Mouse (Mus musculus) embryonic facial prominence, embryonic 10.5 days (tissue): ENCODE measurements around the gene Hbq1b. TPM values are rescaled to one million over a fixed set of nuclear protein-coding genes. Genes with fewer than 3 reads are reported as not detected.
A peak's percentile ranks its signal among the peaks of the same experiment; 100 is the strongest.
"Not testable (repeated sequence)": the region's sequence is repeated elsewhere in the genome, so short reads cannot be mapped to it uniquely, and the experiment has no call there.

Experiments
- DNase-seq: peaks from one replicate; pipeline ENCODE4 v3.0.0-alpha.2; 2017; ENCODE audit warnings: low spot score
- H3K27ac ChIP-seq: fragments of 300-500 bp; sonication (generic); replicated peaks from 2 replicates; pipeline ENCODE4 v1.5.1; 2016; ENCODE audit warnings: mild to moderate bottlenecking
- H3K27me3 ChIP-seq: fragments of 300-500 bp; sonication (generic); replicated peaks from 2 replicates; pipeline ENCODE4 v1.6.1; 2016; ENCODE audit warnings: low read depth, mild to moderate bottlenecking; ENCODE audit not compliant: poor library complexity, severe bottlenecking
- H3K36me3 ChIP-seq: fragments of 300-500 bp; sonication (generic); replicated peaks from 2 replicates; pipeline ENCODE4 v1.6.1; 2016; ENCODE audit warnings: mild to moderate bottlenecking, moderate library complexity
- H3K4me1 ChIP-seq: fragments of 300-500 bp; sonication (generic); 2 replicates; pipeline ENCODE4 v1.6.1; 2016
- H3K4me3 ChIP-seq: fragments of 300-500 bp; sonication (generic); 2 replicates; pipeline ENCODE4 v1.5.1; 2016; ENCODE audit warnings: mild to moderate bottlenecking, moderate library complexity
- H3K9me3 ChIP-seq: fragments of 300-500 bp; sonication (generic); 2 replicates; pipeline ENCODE4 v1.6.1; 2016; ENCODE audit warnings: mild to moderate bottlenecking
- WGBS: fragments of 180-500 bp; shearing (Covaris S2); methylation state at CpG from one replicate; pipeline ENCODE4 v1.1.7; 2016; 5-methylcytosine and 5-hydroxymethylcytosine counted together
- polyA plus RNA-seq: library from polyadenylated mRNA; unstranded; fragments of >200 nt; fragmentation: Nextera tagmentation; extraction: Ambion mirVana; gene quantifications from 2 replicates; pipeline ENCODE4 v1.2.1, GENCODE M21; 2016

Gene Hbq1b
- polyA plus RNA-seq, 1 experiment from 2014 or later, result 3.9 TPM

DNA sequence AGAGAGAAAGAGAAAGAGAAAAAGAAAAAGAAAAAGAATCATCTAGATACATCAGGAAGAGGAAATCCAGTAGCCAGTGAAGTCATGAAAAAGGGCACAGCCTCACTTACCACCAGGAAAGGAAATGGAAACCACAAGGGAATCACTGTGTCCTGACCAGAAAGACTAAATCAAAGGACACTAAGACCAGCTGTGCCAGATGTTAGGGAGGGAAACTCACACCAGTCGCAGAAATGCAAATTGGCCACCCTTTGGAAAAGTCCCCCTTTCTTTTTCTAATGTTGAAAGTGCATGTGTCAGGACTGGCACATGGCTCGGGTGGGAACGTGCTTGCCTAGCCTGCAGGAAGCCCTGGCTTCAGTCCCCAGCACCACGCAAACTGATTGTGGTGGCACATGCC, 15.6 kb upstream of the Hbq1b start:
- 50% methylated on average over 4 of the region's 4 CpGs for WGBS
- Histone ChIP-seq H3K36me3 (no peaks in the 10 kb centered on the region), H3K9me3 (no peaks in the 10 kb centered on the region), H3K4me1 (peaks cover 15% of the 10 kb centered on the region), H3K4me3 (no peak overlapping the region), H3K27ac (no peak overlapping the region), H3K27me3 (peaks cover 7% of the 10 kb centered on the region)
- DNase-seq, result no peak

DNA sequence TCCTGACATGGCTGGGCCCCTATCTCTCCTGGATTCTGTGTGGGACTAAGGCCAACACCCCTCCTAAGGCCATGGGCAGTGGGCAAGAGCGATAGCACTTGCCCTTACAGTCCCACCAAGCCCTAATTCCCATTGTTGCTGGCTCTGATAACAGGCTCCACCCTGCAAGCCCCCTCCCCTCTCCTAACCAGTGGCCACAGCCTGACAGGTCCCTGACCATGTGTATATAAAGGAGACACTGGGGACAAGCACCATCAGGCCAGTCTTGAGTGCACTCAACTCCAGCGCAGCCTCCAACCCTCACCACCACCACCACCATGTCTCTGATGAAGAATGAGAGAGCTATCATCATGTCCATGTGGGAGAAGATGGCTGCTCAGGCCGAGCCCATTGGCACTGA, 10.4 kb upstream of the Hbq1b start, which contains the start of gene Hba-x:
Gene Hba-x (plus strand): TSS at position 54 of the 400 bp plus-strand sequence.
- H3K4me3 ChIP-seq, result no peak within 1 kb of the TSS
- no peaks in the 10 kb centered on the region for H3K36me3 ChIP-seq
- no peak for DNase-seq
- H3K4me1 ChIP-seq, result no peaks in the 10 kb centered on the region
- H3K27me3 ChIP-seq, result peaks cover 41% of the 10 kb centered on the region
- WGBS, result 71% methylated on average over 3 of the region's 3 CpGs
- H3K27ac ChIP-seq, result no peak within 1 kb of the TSS; the same call in 1 of the 2 replicates
- no peaks in the 10 kb centered on the region for H3K9me3 ChIP-seq

DNA sequence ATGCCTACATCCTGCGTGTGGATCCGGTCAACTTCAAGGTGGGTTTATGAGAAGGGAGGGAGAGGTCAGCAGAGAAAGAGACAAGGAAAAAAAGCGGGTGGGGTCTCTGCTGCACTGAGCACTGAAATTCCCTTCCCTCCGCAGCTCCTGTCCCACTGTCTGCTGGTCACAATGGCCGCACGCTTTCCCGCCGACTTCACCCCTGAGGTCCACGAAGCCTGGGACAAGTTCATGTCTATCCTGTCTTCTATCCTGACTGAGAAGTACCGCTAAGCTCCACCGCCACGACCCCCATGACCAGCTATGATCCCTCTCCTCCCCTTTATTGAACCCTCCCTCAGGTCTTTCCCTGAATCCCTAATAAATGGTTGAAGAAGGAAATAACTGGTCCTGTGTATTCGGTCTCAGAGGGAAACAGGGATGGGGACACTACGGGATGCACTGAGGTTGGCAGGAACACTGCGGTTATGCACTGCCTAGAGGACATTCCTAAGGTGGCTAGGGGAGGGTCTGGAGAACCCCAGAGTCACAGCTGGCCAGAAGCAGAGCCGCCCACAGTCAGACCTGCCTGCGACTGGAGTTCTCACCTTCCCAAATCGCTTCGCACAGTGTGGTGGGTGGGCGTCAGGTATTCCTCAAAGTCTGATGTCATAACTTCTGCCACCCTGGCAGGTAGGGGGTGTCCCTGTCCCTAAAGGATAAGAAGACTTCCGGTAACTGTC, 8.9 kb upstream of the Hbq1b start:
- Histone ChIP-seq H3K27ac (no peak overlapping the region), H3K4me1 (no peaks in the 10 kb centered on the region), H3K9me3 (no peaks in the 10 kb centered on the region), H3K4me3 (no peak overlapping the region), H3K36me3 (no peaks in the 10 kb centered on the region), H3K27me3 (peaks cover 48% of the 10 kb centered on the region)
- 68% methylated on average over 21 of the region's 21 CpGs for WGBS
- DNase-seq, result no peak

DNA sequence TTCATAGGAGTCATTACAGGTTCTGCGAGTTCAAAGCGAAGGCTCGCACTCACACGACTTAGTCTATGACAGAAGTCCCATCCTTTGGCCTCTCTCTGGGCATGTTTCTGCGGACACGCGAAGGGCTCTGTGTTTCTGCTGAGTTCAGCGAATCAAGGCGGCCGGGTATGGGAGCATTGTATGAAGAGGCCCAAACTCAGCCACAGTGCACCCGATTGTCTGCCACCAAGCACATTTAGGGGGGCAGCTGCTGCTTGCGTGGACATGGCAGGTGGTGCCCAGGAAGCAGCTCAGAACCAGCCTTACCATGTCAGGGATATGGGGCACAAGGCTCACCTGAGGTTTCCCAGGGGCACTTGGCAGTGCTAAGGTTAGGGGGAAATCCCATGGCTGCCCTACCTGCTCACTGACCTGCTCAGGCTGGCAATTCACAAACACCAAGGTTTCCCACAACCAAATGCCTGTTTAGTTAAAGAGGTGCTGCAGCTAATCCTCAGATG, 8.3 kb upstream of the Hbq1b start:
- Histone ChIP-seq H3K4me1 (no peaks in the 10 kb centered on the region), H3K36me3 (no peaks in the 10 kb centered on the region), H3K4me3 (no peak overlapping the region), H3K9me3 (no peaks in the 10 kb centered on the region), H3K27me3 (peaks cover 48% of the 10 kb centered on the region), H3K27ac (no peak overlapping the region)
- DNase-seq, result no peak
- 79% methylated on average over 12 of the region's 12 CpGs for WGBS

DNA sequence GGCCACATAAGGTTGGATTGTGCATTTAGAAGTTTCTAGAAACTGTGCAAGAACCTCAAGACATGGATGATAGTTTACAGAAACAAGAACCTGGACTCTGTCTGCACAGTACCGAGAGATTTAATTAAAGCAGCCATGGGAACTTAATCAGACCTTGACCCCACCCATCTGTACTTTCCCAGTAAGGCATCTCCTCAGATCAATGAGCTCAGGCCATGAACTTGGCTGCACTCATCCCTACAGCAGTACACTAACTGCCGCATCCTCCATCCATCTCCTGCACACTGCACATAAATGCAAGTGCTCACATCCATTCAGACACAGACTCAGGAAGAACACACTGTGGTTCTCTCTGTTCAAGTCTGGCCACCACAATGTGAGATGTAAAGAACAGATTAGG, 6.1 kb upstream of the Hbq1b start:
- Histone ChIP-seq H3K4me3 (no peak overlapping the region), H3K27me3 (peaks cover 48% of the 10 kb centered on the region), H3K36me3 (no peaks in the 10 kb centered on the region), H3K4me1 (no peaks in the 10 kb centered on the region), H3K9me3 (no peaks in the 10 kb centered on the region), H3K27ac (no peak overlapping the region)
- no peak for DNase-seq
- 78% methylated on average over 2 of the region's 2 CpGs for WGBS

DNA sequence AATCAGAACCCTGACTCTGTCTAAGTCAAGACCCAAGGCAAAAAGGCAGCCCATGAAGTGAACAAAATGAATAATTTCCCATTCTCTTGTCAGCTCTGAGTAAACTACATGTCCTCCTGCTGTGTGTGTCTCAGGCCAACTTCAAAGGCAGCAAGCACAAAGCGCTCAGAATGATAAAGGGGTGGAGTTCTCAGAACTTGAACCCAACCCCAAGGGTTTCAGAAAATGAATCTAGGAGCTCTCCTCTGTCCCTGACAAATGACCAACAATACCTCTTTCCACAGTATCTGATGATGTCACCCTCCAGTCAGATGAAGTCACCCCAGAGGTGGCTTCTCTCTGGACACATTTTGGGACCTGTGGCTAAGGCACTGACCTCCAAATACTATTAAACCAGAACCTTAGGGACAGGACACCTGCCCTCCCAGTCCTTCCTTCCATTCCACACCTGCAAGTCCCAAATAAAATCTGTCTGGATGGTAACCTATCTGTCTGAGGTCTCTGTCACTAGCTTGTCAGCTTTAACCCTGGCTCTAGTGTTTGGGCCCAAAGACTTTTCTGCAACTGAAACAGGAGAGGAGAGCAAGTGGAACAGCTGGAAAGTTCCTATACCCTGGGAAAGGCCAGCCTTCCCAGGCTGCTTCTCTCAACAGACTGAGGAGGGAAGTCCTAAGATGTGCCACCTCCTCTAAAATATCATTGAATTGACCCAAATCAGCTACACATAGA, 5.2 kb upstream of the Hbq1b start:
- Histone ChIP-seq H3K27ac (no peak overlapping the region), H3K4me3 (no peak overlapping the region), H3K27me3 (peaks cover 41% of the 10 kb centered on the region), H3K36me3 (no peaks in the 10 kb centered on the region), H3K4me1 (no peaks in the 10 kb centered on the region), H3K9me3 (no peaks in the 10 kb centered on the region)
- 78% methylated on average over 1 of the region's 1 CpGs for WGBS
- no peak for DNase-seq

DNA sequence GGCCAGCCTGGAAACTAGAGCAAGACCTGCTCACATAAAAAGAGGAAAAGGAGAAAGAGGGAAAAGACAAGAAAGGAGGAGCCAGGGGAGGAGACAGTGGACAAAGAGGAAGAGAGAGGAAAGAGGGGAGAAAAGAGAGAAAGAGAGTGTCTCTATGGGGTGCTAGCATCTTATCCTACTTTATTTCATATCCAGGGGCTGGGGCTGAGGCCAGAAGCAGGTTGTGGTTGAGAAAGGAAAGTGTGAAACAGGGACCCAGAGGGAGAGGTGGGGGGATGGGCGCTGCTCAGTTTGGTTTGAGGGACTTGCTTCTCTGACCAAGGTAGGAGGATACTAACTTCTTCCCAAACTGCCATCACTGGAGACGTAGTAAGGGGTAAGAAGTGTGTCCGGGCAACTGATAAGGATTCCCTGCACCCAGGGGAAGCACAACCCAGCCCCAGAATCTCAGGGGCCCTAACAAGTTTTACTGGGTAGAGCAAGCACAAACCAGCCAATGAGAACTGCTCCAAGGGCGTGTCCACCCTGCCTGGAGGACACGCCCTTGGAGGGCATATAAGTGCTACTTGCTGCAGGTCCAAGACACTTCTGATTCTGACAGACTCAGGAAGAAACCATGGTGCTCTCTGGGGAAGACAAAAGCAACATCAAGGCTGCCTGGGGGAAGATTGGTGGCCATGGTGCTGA, 3.5 kb upstream of the Hbq1b start, which contains the start of gene Hba-a1:
Gene Hba-a1 (plus strand): TSS at position 421 of the 687 bp plus-strand sequence.
- not testable (repeated sequence) for H3K36me3 ChIP-seq, DNase-seq, H3K4me1 ChIP-seq, H3K27ac ChIP-seq, H3K9me3 ChIP-seq, H3K4me3 ChIP-seq
- 64% methylated on average over 1 of the region's 5 CpGs for WGBS
- peaks cover 37% of the 10 kb centered on the region for H3K27me3 ChIP-seq

DNA sequence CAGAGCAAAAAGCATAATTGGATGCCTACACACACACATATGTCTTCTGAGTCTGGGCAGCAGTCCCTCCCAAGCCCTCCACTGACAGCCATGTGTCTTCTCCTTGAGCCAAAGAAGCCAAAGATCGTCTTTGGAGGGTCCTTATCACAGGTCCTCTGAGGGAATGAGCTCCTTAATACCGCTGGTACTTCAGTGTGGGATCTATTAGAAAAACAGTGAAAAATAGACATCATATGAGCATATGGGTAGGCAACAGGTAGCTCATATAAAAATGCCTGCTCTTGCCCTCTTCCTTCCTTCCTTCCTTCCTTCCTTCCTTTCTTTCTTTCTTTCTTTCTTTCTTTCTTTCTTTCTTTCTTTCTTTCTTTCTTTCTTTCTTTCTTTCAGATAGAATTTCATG, 2.2 kb upstream of the Hbq1b start:
- WGBS, result 52% methylated on average over 2 of the region's 2 CpGs
- not testable (repeated sequence) for H3K4me3 ChIP-seq, H3K27ac ChIP-seq, H3K4me1 ChIP-seq, H3K9me3 ChIP-seq, H3K36me3 ChIP-seq, DNase-seq
- H3K27me3 ChIP-seq, result peaks cover 32% of the 10 kb centered on the region

DNA sequence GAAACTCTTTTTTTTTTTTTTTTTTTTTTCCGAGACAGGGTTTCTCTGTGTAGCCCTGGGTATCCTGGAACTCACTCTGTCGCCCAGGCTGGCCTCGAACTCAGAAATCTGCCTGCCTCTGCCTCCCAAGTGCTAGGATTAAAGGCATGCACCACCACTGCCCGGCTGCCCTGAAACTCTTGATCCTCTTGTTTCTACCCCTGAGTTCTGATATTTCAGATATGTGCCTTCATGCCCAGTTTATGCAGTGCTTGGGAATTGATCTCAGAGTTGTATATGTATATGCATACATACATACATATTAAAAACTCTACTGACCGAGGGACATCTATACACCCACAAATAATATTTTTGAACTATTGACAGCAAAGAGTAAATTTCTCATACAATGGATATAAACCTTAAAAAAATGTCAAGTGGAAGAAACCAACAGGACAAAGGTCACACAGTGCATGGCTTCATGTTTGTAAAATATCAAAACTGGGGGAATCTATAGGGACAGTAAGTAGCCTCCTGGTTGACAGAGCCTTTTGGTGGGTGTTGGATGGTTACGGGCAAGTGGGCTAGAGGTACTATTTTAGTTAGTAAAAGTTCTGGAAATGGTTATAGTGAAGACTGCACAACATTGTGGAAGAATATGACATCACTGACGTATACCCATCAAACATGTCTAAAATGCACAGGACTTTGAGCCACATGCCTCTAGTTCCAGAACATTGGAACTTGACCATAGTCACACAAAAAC, 1.6 kb upstream of the Hbq1b start:
- no peak for DNase-seq
- Histone ChIP-seq H3K36me3 (no peaks in the 10 kb centered on the region), H3K4me3 (no peak overlapping the region), H3K4me1 (no peaks in the 10 kb centered on the region), H3K27me3 (peaks cover 32% of the 10 kb centered on the region), H3K9me3 (no peaks in the 10 kb centered on the region), H3K27ac (no peak overlapping the region)
- WGBS, result 76% methylated on average over 7 of the region's 7 CpGs

DNA sequence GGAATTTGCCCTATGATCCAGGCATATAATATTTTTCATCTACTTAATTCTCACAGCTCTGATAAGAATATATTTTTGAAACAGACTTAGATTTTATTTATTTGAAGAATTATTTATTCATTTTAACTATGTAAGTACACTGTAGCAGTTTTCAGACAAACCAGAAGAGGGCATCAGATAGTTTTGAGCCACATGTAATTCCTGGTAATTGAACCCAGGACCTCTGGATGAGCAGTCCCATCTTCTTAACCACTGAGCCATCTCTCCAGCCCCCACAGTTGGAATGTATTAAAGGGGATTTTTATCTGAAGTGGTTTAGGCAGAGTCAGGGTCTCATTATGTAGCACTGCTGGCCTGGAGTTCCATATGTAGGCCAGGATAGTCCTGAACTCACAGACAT, 878 bp upstream of the Hbq1b start:
- DNase-seq, H3K4me1 ChIP-seq, H3K4me3 ChIP-seq, H3K9me3 ChIP-seq, H3K27ac ChIP-seq, H3K36me3 ChIP-seq: not testable (repeated sequence)
- H3K27me3 ChIP-seq, result peaks cover 29% of the 10 kb centered on the region

DNA sequence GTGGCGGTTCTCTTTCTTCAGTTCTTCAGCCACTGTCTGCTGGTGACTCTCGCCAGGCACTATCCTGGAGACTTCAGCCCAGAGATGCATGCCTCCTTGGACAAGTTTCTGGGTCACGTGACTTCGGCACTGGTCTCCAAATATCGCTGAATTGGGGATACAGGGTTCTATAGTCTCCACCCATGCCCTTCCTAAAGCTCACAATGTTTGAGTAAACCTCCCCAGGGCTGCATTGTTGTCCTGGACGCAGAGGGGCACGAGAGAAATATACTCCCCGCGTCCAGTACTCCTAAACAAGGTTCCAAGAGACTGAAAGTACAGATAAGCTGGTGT, 694 bp downstream of the Hbq1b start:
- H3K27me3 ChIP-seq, result peaks cover 18% of the 10 kb centered on the region
- H3K27ac ChIP-seq, result no peak overlapping the region
- WGBS, result 68% methylated on average over 9 of the region's 9 CpGs
- 0 out of 2 replicates have a peak overlapping the region, but pooled peaks have one; percentile 13 for H3K4me3 ChIP-seq
- no peaks in the 10 kb centered on the region for H3K36me3 ChIP-seq
- H3K4me1 ChIP-seq, result no peaks in the 10 kb centered on the region
- no peak for DNase-seq
- H3K9me3 ChIP-seq, result no peaks in the 10 kb centered on the region

DNA sequence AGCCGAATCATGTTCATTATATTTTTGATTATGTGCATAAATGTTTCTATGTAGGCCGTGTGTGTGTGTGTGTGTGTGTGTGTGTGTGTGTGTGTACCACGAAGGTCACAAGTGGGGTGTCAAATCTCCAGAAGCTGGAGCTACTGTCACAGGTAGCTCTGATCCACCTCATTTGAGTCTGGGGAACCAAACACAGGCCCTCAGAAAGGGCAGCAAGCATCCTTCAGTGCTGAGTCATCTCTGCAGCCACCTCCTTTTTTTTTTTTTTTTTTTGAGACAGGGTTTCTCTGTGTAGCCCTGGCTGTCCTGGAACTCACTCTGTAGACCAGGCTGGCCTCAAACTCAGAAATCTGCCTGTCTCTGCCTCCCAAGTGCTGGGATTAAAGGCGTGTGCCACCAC, 6.1 kb downstream of the Hbq1b start:
- H3K27me3 ChIP-seq, result peaks cover 11% of the 10 kb centered on the region
- WGBS, result 84% methylated on average over 4 of the region's 4 CpGs
- not testable (repeated sequence) for H3K4me1 ChIP-seq, H3K9me3 ChIP-seq, DNase-seq, H3K4me3 ChIP-seq, H3K27ac ChIP-seq, H3K36me3 ChIP-seq
